Mouse (Mus musculus) kidney, adult 11 months (tissue): Measurements from ENCODE around the gene Ckm.

Source experiments
- DNase-seq: peaks from one replicate; pipeline ENCODE4 v3.0.0; 2022

Ckm gene

GRCm38 (mm10) chr7:19468279-19468678, 63.7 kb downstream of the Ckm start:
- DNase-seq: no peak

GRCm38 (mm10) chr7:19469404-19469803, 64.8 kb downstream of the Ckm start:
- no peak for DNase-seq

GRCm38 (mm10) chr7:19470308-19470707, 65.7 kb downstream of the Ckm start:
- no peak for DNase-seq

GRCm38 (mm10) chr7:19472403-19472802, 67.8 kb downstream of the Ckm start:
- peak; percentile 79 for DNase-seq
